Mouse (Mus musculus) heart, embryonic 11.5 days (tissue): ENCODE measurements around the gene Polr1b. TPM values are rescaled to one million over a fixed set of nuclear protein-coding genes. Genes with fewer than 3 reads are reported as not detected.

Experiments used
- ATAC-seq: fragments of 200-750 bp; cut with Nextera tagmentation; replicated peaks from 2 replicates; pipeline ENCODE4 v1.8.0; 2017; ENCODE audit warnings: moderate library complexity; ENCODE audit not compliant: insufficient number of reproducible peaks, low FRiP score, low TSS enrichment
- H3K27ac ChIP-seq: fragments of 300-500 bp; sonication (generic); 2 replicates; pipeline ENCODE4 v1.5.1; 2014; ENCODE audit warnings: mild to moderate bottlenecking, low read depth, low read length
- H3K27me3 ChIP-seq: fragments of 300-500 bp; sonication (generic); 2 replicates; pipeline ENCODE4 v1.6.1; 2014; ENCODE audit warnings: mild to moderate bottlenecking, low read length, mixed read lengths; ENCODE audit not compliant: control insufficient read depth, insufficient read depth
- H3K36me3 ChIP-seq: fragments of 300-500 bp; sonication (generic); 2 replicates; pipeline ENCODE4 v1.6.1; 2014; ENCODE audit warnings: mild to moderate bottlenecking, low read length, moderate library complexity, mixed read lengths; ENCODE audit not compliant: control insufficient read depth, insufficient read depth
- H3K4me1 ChIP-seq: fragments of 300-500 bp; sonication (generic); 2 replicates; pipeline ENCODE4 v1.6.1; 2014; ENCODE audit warnings: low read length; ENCODE audit not compliant: control insufficient read depth, insufficient read depth
- H3K4me2 ChIP-seq: fragments of 300-500 bp; sonication (generic); 2 replicates; pipeline ENCODE4 v1.6.1; 2014; ENCODE audit warnings: mild to moderate bottlenecking, moderate library complexity
- H3K4me3 ChIP-seq: fragments of 300-500 bp; sonication (generic); 2 replicates; pipeline ENCODE4 v1.5.1; 2014; ENCODE audit warnings: low read depth, low read length
- H3K9ac ChIP-seq: fragments of 300-500 bp; sonication (generic); 2 replicates; pipeline ENCODE4 v1.6.1; 2014; ENCODE audit warnings: mild to moderate bottlenecking, low read depth, low read length, moderate library complexity
- H3K9me3 ChIP-seq: fragments of 300-500 bp; sonication (generic); replicated peaks from 2 replicates; pipeline ENCODE4 v1.6.1; 2016; ENCODE audit warnings: low read length; ENCODE audit not compliant: control insufficient read depth
- WGBS: fragments of 180-500 bp; shearing (Covaris S2); extraction: QIAGEN DNeasy Blood & Tissue Kit; methylation state at CpG from one replicate; pipeline ENCODE4 v1.1.7; 2014; ENCODE audit not compliant: insufficient replicate concordance; 5-methylcytosine and 5-hydroxymethylcytosine counted together
- polyA plus RNA-seq: library from polyadenylated mRNA; unstranded; fragments of >200 nt; fragmentation: Nextera tagmentation; extraction: Ambion mirVana; gene quantifications from 2 replicates; pipeline ENCODE4 v1.2.1, GENCODE M21; 2014

Gene Polr1b
- polyA plus RNA-seq, 1 experiment from 2014 or later, result 14.8 TPM

DNA sequence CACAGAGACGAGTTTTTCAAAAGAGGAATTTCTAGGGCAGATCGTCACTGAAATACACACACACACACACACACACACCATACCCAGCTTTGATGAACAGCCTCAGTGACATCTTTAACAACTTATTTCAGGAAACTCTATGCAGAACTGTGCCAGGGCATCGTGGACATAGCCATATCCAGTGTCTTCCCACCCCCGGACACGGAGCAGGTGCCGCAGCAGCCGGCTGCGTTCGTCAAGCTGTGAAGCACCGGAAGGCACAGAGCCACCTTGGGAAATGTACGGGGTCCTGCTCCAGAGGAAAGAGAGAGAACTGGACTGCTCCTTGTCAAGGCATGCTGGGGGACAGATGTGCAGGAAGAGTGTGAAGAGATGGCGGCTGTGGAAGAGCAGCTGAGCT lies 8.0 kb upstream of the Polr1b start:
- Histone ChIP-seq H3K9ac (no peak overlapping the region), H3K36me3 (peaks cover 7% of the 10 kb centered on the region), H3K9me3 (no peaks in the 10 kb centered on the region), H3K27me3 (no peaks in the 10 kb centered on the region), H3K4me2 (no peak overlapping the region), H3K4me3 (no peak overlapping the region), H3K4me1 (0 out of 2 replicates have a peak, but pooled peaks cover 3% of the 10 kb centered on the region), H3K27ac (no peak overlapping the region)
- 86% methylated on average over 12 of the region's 12 CpGs for WGBS
- ATAC-seq, result no peak

DNA sequence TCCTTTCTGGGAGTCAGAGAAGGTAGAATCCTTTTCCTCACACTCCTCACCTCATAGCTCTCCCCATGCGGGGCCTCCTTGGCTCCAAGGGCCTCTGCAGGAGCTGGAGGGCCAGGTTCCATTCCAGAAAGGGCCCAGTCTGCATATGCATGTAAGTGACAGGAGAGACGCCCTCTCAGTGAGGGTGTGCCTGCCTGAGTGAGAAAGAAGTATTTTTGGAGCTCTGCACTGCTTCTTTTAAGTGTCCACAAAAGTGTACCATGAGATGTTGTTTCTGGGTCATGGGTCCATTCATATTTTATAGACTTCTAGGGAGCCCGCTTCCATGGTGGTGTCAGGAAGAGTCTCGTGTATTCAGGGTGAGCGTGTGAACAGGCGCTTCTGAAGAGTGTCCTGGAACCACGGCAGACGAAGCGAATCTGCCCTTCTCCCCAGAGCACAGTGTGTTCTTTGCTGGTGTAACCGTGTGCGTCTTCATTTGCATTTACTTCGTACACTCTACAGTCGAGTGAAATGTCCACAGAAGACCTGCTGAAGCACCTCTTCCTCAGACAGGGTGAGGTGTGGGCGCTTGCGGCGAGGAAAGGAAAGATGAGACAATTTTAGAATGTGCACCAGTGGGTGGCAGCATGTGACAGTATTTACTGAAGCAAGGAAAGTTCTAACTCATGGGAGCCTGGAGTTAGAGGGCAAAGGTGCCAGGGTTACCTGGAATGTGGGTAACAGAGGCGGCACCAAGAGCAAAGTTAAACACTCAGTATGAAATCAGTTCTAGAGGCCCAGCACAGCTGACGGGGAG lies 6.7 kb upstream of the Polr1b start:
- ATAC-seq, result no peak
- Histone ChIP-seq H3K4me3 (no peak overlapping the region), H3K9ac (no peak overlapping the region), H3K9me3 (no peaks in the 10 kb centered on the region), H3K4me1 (0 out of 2 replicates have a peak, but pooled peaks cover 3% of the 10 kb centered on the region), H3K27ac (no peak overlapping the region), H3K4me2 (no peak overlapping the region), H3K36me3 (peaks cover 5% of the 10 kb centered on the region), H3K27me3 (no peaks in the 10 kb centered on the region)
- WGBS, result 80% methylated on average over 18 of the region's 18 CpGs

DNA sequence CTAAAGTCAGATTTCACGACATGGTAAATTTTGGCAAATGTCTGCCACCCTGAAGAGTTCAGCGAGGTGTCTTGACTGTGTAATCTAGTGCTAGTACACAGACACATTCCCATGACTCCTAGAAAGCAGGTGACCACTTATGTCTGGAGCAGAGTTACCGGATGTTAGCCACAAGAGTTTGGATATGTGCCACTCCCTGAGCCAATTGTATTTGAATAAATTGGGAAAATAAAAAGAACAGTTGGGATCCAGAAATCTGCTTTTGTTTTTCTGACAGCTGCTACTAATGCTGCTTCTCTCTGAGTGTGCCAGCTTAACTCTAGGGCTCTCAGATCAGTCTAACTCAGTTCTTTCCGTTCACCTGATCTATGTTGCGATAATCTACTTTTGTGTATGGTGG lies 12.1 kb downstream of the Polr1b start:
- no peak overlapping the region for H3K4me2 ChIP-seq
- ATAC-seq, result no peak
- no peak overlapping the region for H3K4me3 ChIP-seq
- H3K36me3 ChIP-seq, result peaks cover 32% of the 10 kb centered on the region
- WGBS, result 92% methylated on average over 5 of the region's 5 CpGs
- H3K4me1 ChIP-seq, result no peaks in the 10 kb centered on the region
- H3K27me3 ChIP-seq, result no peaks in the 10 kb centered on the region
- H3K27ac ChIP-seq, result no peak overlapping the region
- no peak overlapping the region for H3K9ac ChIP-seq
- H3K9me3 ChIP-seq, result no peaks in the 10 kb centered on the region

DNA sequence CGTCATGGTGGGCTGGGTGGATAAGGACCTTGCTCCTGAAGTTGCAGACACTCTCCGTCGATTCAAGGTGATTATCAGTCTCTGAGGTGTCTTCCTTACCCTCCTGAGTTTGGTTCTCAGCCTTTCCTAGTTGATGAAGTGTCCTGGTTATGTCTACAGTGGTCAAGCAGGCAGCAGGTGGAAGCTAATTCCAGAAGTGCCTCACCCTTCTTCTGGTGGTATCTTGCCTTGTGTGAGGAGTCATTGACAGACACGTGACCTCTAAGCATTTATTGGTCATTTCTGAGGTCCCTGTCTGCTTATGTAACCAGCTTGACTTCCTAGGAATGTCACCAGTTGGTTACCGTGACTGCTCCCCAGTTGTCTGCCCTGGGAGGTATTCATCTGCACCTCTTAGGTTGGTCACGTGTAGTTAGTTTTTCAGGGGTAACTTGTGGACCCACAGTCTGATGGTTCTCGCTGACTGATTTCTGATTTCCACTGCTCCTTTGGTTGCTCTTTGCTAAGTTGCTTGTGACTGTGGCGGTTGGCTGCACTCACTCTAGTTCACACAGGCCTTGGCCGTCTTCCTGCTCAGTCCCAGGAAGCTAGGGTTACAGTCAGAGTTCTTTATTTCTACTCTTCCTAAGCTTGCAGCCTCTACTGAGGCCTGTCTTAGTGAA lies 15.0 kb downstream of the Polr1b start:
- no peak for ATAC-seq
- Histone ChIP-seq H3K4me3 (no peak overlapping the region), H3K9me3 (no peaks in the 10 kb centered on the region), H3K4me2 (no peak overlapping the region), H3K9ac (no peak overlapping the region), H3K27me3 (no peaks in the 10 kb centered on the region), H3K27ac (no peak overlapping the region), H3K36me3 (peaks cover 46% of the 10 kb centered on the region), H3K4me1 (no peaks in the 10 kb centered on the region)
- WGBS, result 90% methylated on average over 9 of the region's 9 CpGs

DNA sequence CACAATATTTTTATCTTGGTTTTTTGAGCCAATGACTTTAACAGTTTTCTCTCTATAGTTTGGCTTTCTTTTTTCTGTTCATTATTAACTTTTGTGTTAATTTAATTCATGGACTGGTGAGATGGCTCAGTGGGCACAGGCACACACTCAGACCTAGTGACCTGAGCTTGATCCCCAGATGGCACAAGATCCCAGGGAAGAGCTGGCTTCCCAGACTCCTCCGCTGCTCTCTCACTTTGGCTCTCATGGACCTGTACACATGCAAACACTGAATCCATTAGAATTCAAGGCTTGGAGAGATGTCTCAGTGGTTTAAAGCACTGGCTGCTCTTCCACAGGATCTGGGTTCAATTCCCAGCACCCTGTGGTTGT lies 15.6 kb downstream of the Polr1b start:
- Histone ChIP-seq H3K36me3 (peaks cover 50% of the 10 kb centered on the region), H3K27me3 (no peaks in the 10 kb centered on the region), H3K4me2 (no peak overlapping the region), H3K9ac (no peak overlapping the region), H3K9me3 (no peaks in the 10 kb centered on the region), H3K27ac (no peak overlapping the region), H3K4me1 (no peaks in the 10 kb centered on the region), H3K4me3 (no peak overlapping the region)
- no peak for ATAC-seq
- WGBS, result 95% methylated on average over 1 of the region's 1 CpGs

DNA sequence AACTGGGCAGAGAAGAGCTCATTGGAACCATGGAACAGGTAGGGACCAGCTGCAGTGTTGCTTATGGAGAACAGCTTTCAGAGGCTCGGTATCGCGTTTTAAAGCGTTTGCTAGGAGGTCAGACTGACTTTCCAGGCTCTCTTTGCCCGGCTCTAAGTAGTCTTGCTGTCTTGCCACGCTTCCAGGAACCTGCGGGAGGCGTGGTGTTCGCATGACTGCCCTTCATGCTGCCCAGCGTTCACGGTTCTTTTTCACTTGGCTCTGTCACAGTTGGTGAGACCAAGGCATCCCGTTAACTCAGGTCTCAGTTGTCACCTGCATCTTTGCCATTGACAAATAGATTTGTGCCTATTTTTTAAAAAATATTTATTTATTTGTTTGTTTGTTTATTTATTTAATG lies 17.3 kb downstream of the Polr1b start:
- H3K36me3 ChIP-seq, result peaks cover 59% of the 10 kb centered on the region
- H3K9ac ChIP-seq, result no peak overlapping the region
- H3K4me3 ChIP-seq, result no peak overlapping the region
- H3K9me3 ChIP-seq, result no peaks in the 10 kb centered on the region
- H3K27ac ChIP-seq, result no peak overlapping the region
- no peak for ATAC-seq
- H3K27me3 ChIP-seq, result no peaks in the 10 kb centered on the region
- no peaks in the 10 kb centered on the region for H3K4me1 ChIP-seq
- 93% methylated on average over 12 of the region's 12 CpGs for WGBS
- no peak overlapping the region for H3K4me2 ChIP-seq

DNA sequence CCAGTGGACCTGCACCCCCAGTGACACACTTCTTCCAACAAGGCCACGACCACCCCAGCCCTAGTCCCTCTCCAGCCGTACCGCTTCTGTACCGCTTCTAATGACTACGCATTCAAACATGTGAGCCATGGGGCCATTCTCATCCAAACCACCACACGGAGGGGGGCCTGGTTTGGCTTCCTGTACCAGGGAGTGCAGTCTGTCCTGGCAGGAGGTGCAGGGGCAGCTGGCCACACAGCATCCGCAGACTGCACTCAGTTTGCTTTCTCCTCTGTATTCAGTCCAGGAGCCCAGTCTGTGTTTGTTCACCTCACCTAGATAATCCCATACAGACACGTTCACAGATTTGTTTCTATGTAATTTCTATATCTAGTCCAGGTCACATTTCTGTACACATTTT lies 21.2 kb downstream of the Polr1b start:
- H3K4me2 ChIP-seq, result no peak overlapping the region
- H3K36me3 ChIP-seq, result peaks cover 50% of the 10 kb centered on the region
- no peak overlapping the region for H3K4me3 ChIP-seq
- H3K27ac ChIP-seq, result no peak overlapping the region
- no peaks in the 10 kb centered on the region for H3K4me1 ChIP-seq
- ATAC-seq, result no peak
- H3K9me3 ChIP-seq, result no peaks in the 10 kb centered on the region
- no peaks in the 10 kb centered on the region for H3K27me3 ChIP-seq
- WGBS, result 95% methylated on average over 8 of the region's 8 CpGs
- no peak overlapping the region for H3K9ac ChIP-seq

DNA sequence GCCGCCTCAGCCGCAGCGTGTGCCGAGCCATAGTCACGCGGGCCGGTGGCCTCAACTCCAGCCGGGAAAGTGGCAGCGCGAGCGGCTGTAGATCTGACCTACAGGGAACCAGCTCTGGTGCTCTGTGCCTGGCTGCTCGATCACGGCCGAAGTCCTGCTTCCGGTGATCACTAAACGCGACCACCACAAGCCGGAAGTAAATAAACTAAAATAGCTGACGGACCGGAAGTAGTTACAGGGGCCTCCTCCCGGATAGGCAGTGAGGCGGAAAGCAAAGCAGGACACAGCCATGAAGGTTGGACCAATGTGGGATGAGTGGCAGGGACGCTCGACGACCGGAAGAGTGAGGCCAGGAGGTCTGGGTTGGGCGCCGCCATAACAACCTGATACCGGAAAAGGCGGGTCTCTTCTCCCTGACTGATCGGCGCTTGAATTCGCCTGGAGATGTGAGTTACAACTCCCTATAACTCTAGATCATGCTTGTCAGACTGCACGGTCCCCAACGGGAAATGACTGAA lies 28.7 kb downstream of the Polr1b start, which contains the start of gene Chchd5:
Gene Chchd5 (plus strand): TSS at position 289 of the 518 bp plus-strand sequence.
- H3K4me3 ChIP-seq, result peak within 1 kb of the TSS; percentile 72
- ATAC-seq, result peak; percentile 98
- H3K4me1 ChIP-seq, result peaks cover 10% of the 10 kb centered on the region; the same call in 1 of the 2 replicates
- H3K27me3 ChIP-seq, result no peaks in the 10 kb centered on the region
- H3K36me3 ChIP-seq, result peaks cover 25% of the 10 kb centered on the region
- peak within 1 kb of the TSS; percentile 91 for H3K9ac ChIP-seq
- no peaks in the 10 kb centered on the region; the same call in 1 of the 2 replicates for H3K9me3 ChIP-seq
- H3K4me2 ChIP-seq, result peak within 1 kb of the TSS; percentile 83
- WGBS, result under 1% methylated on average over 35 of the region's 35 CpGs
- peak within 1 kb of the TSS; percentile 91 for H3K27ac ChIP-seq
